Mouse (Mus musculus): ENCODE data around the gene Rnf214. TPM values are rescaled to one million over a fixed set of nuclear protein-coding genes. Genes with fewer than 3 reads are reported as not detected.
"Not testable (repeated sequence)": the region's sequence is repeated elsewhere in the genome, so short reads cannot be mapped to it uniquely, and the experiment has no call there.

Rnf214 gene
- polyA plus RNA-seq, 1 experiment from 2014 or later: 81.9 TPM

GRCm38 (mm10) chr9:45861813-45862212, 44.9 kb downstream of the Rnf214 start:
- ATAC-seq (ENCODE audit: low FRiP score, low read depth): no peak
- H3K9me3 ChIP-seq: no peaks in the 10 kb centered on the region
- H3K27ac ChIP-seq: no peak overlapping the region
- H3K9ac ChIP-seq: no peak overlapping the region
- H3K4me1 ChIP-seq: no peaks in the 10 kb centered on the region
- H3K4me2 ChIP-seq (replicated peaks): no peak overlapping the region
- H3K36me3 ChIP-seq: peaks cover 83% of the 10 kb centered on the region
- 58% methylated on average over 7 of the region's 7 CpGs for WGBS
- no peaks in the 10 kb centered on the region for H3K27me3 ChIP-seq (replicated peaks)
- no peak overlapping the region for H3K4me3 ChIP-seq

- H3K27me3 ChIP-seq (replicated peaks): no peaks in the 10 kb centered on the region
- H3K4me3 ChIP-seq: no peak overlapping the region
- H3K4me2 ChIP-seq (replicated peaks): no peak overlapping the region
- no peak overlapping the region for H3K27ac ChIP-seq
- no peaks in the 10 kb centered on the region for H3K4me1 ChIP-seq
- no peak overlapping the region for H3K9ac ChIP-seq
- peaks cover 83% of the 10 kb centered on the region for H3K36me3 ChIP-seq
- no peaks in the 10 kb centered on the region for H3K9me3 ChIP-seq
- 96% methylated on average over 10 of the region's 10 CpGs for WGBS
- no peak for ATAC-seq (ENCODE audit: low FRiP score, low read depth)
Observed at GRCm38 (mm10) chr9:45859364-45859763, 47.3 kb downstream of the Rnf214 start.

GRCm38 (mm10) chr9:45854136-45854535, 52.6 kb downstream of the Rnf214 start:
- no peaks in the 10 kb centered on the region for H3K27me3 ChIP-seq (replicated peaks)
- WGBS: 74% methylated on average over 1 of the region's 1 CpGs
- no peak overlapping the region for H3K27ac ChIP-seq
- no peak for ATAC-seq (ENCODE audit: low FRiP score, low read depth)
- no peak overlapping the region for H3K4me3 ChIP-seq
- no peak overlapping the region for H3K9ac ChIP-seq
- no peaks in the 10 kb centered on the region for H3K9me3 ChIP-seq
- peaks cover 45% of the 10 kb centered on the region for H3K36me3 ChIP-seq
- H3K4me1 ChIP-seq: peaks cover 4% of the 10 kb centered on the region; the same call in 1 of the 2 replicates
- H3K4me2 ChIP-seq (replicated peaks): no peak overlapping the region

- Histone ChIP-seq H3K9me3 (no peaks in the 10 kb centered on the region), H3K9ac (no peak overlapping the region), H3K27ac (no peak overlapping the region), H3K4me3 (no peak overlapping the region), H3K4me2 (replicated peaks) (no peak overlapping the region), H3K36me3 (peaks cover 41% of the 10 kb centered on the region), H3K27me3 (replicated peaks) (no peaks in the 10 kb centered on the region), H3K4me1 (peaks cover 4% of the 10 kb centered on the region; the same call in 1 of the 2 replicates)
- 95% methylated on average over 2 of the region's 2 CpGs for WGBS
- ATAC-seq (ENCODE audit: low FRiP score, low read depth): no peak
Observed at GRCm38 (mm10) chr9:45853695-45854094, 53.0 kb downstream of the Rnf214 start.

GRCm38 (mm10) chr9:45851776-45852175, 54.9 kb downstream of the Rnf214 start:
- H3K9me3 ChIP-seq: no peaks in the 10 kb centered on the region
- WGBS: 97% methylated on average over 2 of the region's 2 CpGs
- H3K4me3 ChIP-seq: no peak overlapping the region
- peaks cover 4% of the 10 kb centered on the region; the same call in 1 of the 2 replicates for H3K4me1 ChIP-seq
- no peak for ATAC-seq (ENCODE audit: low FRiP score, low read depth)
- no peak overlapping the region for H3K27ac ChIP-seq
- no peak overlapping the region for H3K4me2 ChIP-seq (replicated peaks)
- H3K9ac ChIP-seq: no peak overlapping the region
- H3K27me3 ChIP-seq (replicated peaks): no peaks in the 10 kb centered on the region
- H3K36me3 ChIP-seq: peaks cover 23% of the 10 kb centered on the region

DNA sequence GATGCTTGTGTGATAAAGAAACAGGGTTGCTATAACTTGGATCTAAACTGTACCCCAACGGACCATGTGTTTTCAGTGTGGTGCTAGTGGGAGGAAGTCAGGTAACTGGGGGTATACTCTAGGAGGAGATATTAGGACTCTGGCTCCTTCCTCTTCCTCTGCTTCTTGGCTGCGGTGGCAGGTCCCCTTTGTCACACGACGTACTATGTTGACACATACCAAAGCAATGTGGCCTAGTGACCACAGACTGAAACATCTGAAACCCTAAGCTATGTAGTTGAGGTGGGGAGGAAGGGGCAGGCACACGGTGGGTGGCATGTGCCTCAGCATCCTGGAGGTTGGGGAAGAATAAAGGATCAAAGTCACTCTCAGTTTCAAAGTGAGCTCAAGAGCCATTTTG, 55.4 kb downstream of the Rnf214 start:
- H3K9me3 ChIP-seq: no peaks in the 10 kb centered on the region
- 72% methylated on average over 5 of the region's 5 CpGs for WGBS
- no peak overlapping the region for H3K9ac ChIP-seq
- H3K4me2 ChIP-seq (replicated peaks): no peak overlapping the region
- H3K36me3 ChIP-seq: peaks cover 18% of the 10 kb centered on the region
- no peak overlapping the region for H3K4me3 ChIP-seq
- no peaks in the 10 kb centered on the region for H3K27me3 ChIP-seq (replicated peaks)
- ATAC-seq (ENCODE audit: low FRiP score, low read depth): no peak
- peaks cover 4% of the 10 kb centered on the region; the same call in 1 of the 2 replicates for H3K4me1 ChIP-seq
- no peak overlapping the region for H3K27ac ChIP-seq

- Histone ChIP-seq H3K4me3 (no peak overlapping the region), H3K4me2 (replicated peaks) (no peak overlapping the region), H3K27me3 (replicated peaks) (no peaks in the 10 kb centered on the region), H3K36me3 (peaks cover 11% of the 10 kb centered on the region), H3K9ac (no peak overlapping the region), H3K27ac (no peak overlapping the region), H3K9me3 (no peaks in the 10 kb centered on the region), H3K4me1 (peaks cover 4% of the 10 kb centered on the region; the same call in 1 of the 2 replicates)
- no peak for ATAC-seq (ENCODE audit: low FRiP score, low read depth)
- WGBS: 83% methylated on average over 8 of the region's 8 CpGs
Observed at GRCm38 (mm10) chr9:45850528-45851155, 56.1 kb downstream of the Rnf214 start.

- Histone ChIP-seq H3K4me2 (replicated peaks) (no peak overlapping the region), H3K9ac (no peak overlapping the region), H3K4me1 (peaks cover 4% of the 10 kb centered on the region; the same call in 1 of the 2 replicates), H3K27me3 (replicated peaks) (no peaks in the 10 kb centered on the region), H3K4me3 (no peak overlapping the region), H3K36me3 (peaks cover 7% of the 10 kb centered on the region), H3K9me3 (no peaks in the 10 kb centered on the region), H3K27ac (no peak overlapping the region)
- ATAC-seq (ENCODE audit: low FRiP score, low read depth): no peak
- WGBS: 79% methylated on average over 9 of the region's 9 CpGs
Observed at GRCm38 (mm10) chr9:45849528-45850408, 56.9 kb downstream of the Rnf214 start.

- no peak for ATAC-seq (ENCODE audit: low FRiP score, low read depth)
- WGBS: 68% methylated on average over 5 of the region's 5 CpGs
- H3K27ac ChIP-seq: no peak overlapping the region
- no peaks in the 10 kb centered on the region for H3K9me3 ChIP-seq
- H3K4me2 ChIP-seq (replicated peaks): no peak overlapping the region
- H3K36me3 ChIP-seq: no peaks in the 10 kb centered on the region
- no peaks in the 10 kb centered on the region for H3K27me3 ChIP-seq (replicated peaks)
- H3K4me1 ChIP-seq: peaks cover 7% of the 10 kb centered on the region; the same call in 1 of the 2 replicates
- H3K4me3 ChIP-seq: no peak overlapping the region
- no peak overlapping the region for H3K9ac ChIP-seq
Observed at GRCm38 (mm10) chr9:45846891-45847460, 59.7 kb downstream of the Rnf214 start.

GRCm38 (mm10) chr9:45846176-45846575, 60.5 kb downstream of the Rnf214 start:
- ATAC-seq (ENCODE audit: low FRiP score, low read depth); H3K9ac ChIP-seq; H3K4me3 ChIP-seq; H3K27me3 ChIP-seq (replicated peaks); H3K27ac ChIP-seq; H3K36me3 ChIP-seq; H3K4me2 ChIP-seq (replicated peaks); H3K9me3 ChIP-seq: not testable (repeated sequence)
- WGBS: 74% methylated on average over 2 of the region's 2 CpGs
- peaks cover 14% of the 10 kb centered on the region for H3K4me1 ChIP-seq

GRCm38 (mm10) chr9:45845541-45845940, 61.2 kb downstream of the Rnf214 start:
- no peaks in the 10 kb centered on the region for H3K27me3 ChIP-seq (replicated peaks)
- 86% methylated on average over 3 of the region's 3 CpGs for WGBS
- peaks cover 20% of the 10 kb centered on the region for H3K4me1 ChIP-seq
- no peak overlapping the region for H3K4me3 ChIP-seq
- no peak overlapping the region for H3K27ac ChIP-seq
- no peaks in the 10 kb centered on the region for H3K9me3 ChIP-seq
- H3K4me2 ChIP-seq (replicated peaks): no peak overlapping the region
- no peaks in the 10 kb centered on the region for H3K36me3 ChIP-seq
- no peak for ATAC-seq (ENCODE audit: low FRiP score, low read depth)
- H3K9ac ChIP-seq: no peak overlapping the region

- H3K27ac ChIP-seq: no peak overlapping the region
- H3K4me2 ChIP-seq (replicated peaks): no peak overlapping the region
- peaks cover 33% of the 10 kb centered on the region for H3K4me1 ChIP-seq
- no peaks in the 10 kb centered on the region for H3K27me3 ChIP-seq (replicated peaks)
- WGBS: 90% methylated on average over 1 of the region's 1 CpGs
- no peak overlapping the region for H3K9ac ChIP-seq
- H3K9me3 ChIP-seq: no peaks in the 10 kb centered on the region
- ATAC-seq (ENCODE audit: low FRiP score, low read depth): no peak
- no peak overlapping the region for H3K4me3 ChIP-seq
- H3K36me3 ChIP-seq: no peaks in the 10 kb centered on the region
Observed at GRCm38 (mm10) chr9:45843780-45844179, 62.9 kb downstream of the Rnf214 start.
